Mouse (Mus musculus) MEL (cell line): Measurements from ENCODE around the gene Pdlim4. TPM values are rescaled to one million over a fixed set of nuclear protein-coding genes. Genes with fewer than 3 reads are reported as not detected.
A peak's percentile ranks its signal among the peaks of the same experiment; 100 is the strongest.

ENCODE experiments used
- DNase-seq: peaks from one replicate; pipeline ENCODE4 v3.0.0; 2011; ENCODE audit warnings: low read depth, low spot score
- H3K27ac ChIP-seq: 2 replicates; pipeline ENCODE4 v1.5.1; 2012; ENCODE audit warnings: low read depth, mild to moderate bottlenecking, control low read depth, low read length, moderate library complexity; ENCODE audit not compliant: control insufficient read depth
- H3K27me3 ChIP-seq, 2 experiments: fragments of 150-350 bp in 1 of 2; sonication (generic) in 1 of 2; 2 replicates each; pipeline ENCODE4 v1.6.1; 2012; ENCODE audit warnings: low read length in 2 of 2, mild to moderate bottlenecking in 2 of 2, improper control_type of control experiment in 1 of 2, moderate library complexity in 1 of 2; ENCODE audit not compliant: insufficient read depth in 2 of 2, control insufficient read depth in 1 of 2
- H3K36me3 ChIP-seq, 2 experiments: 2 replicates each; pipeline ENCODE4 v1.6.1; 2012 to 2014; ENCODE audit warnings: low read length in 2 of 2, improper control_type of control experiment in 1 of 2, inconsistent platforms in 1 of 2, mild to moderate bottlenecking in 1 of 2; ENCODE audit not compliant: insufficient read depth in 2 of 2, control insufficient read depth in 1 of 2
- H3K4me1 ChIP-seq, 2 experiments: fragments of 150-350 bp in 1 of 2; sonication (generic) in 1 of 2; 2 replicates each; pipeline ENCODE4 v1.6.1; 2012; ENCODE audit warnings: low read length in 2 of 2, improper control_type of control experiment in 1 of 2, mild to moderate bottlenecking in 1 of 2; ENCODE audit not compliant: insufficient read depth in 2 of 2, control insufficient read depth in 1 of 2
- H3K4me3 ChIP-seq, 2 experiments: fragments of 150-350 bp in 1 of 2; sonication (generic) in 1 of 2; 2 replicates each; pipeline ENCODE4 v1.5.1; 2012; ENCODE audit warnings: low read depth in 2 of 2, low read length in 2 of 2, mild to moderate bottlenecking in 2 of 2, moderate library complexity in 2 of 2, control low read depth in 1 of 2, improper control_type of control experiment in 1 of 2; ENCODE audit not compliant: control insufficient read depth in 1 of 2, insufficient read depth in 1 of 2
- H3K79me2 ChIP-seq: 2 replicates; pipeline ENCODE4 v1.6.1; 2012; ENCODE audit warnings: mild to moderate bottlenecking, low read length, moderate library complexity; ENCODE audit not compliant: control insufficient read depth, poor library complexity, insufficient read depth
- H3K9ac ChIP-seq: 2 replicates; pipeline ENCODE4 v1.6.1; 2012; ENCODE audit warnings: low read depth, mild to moderate bottlenecking, control low read depth, low read length, moderate library complexity; ENCODE audit not compliant: control insufficient read depth, poor library complexity, severe bottlenecking
- H3K9me3 ChIP-seq: fragments of 150-350 bp; sonication (generic); replicated peaks from 2 replicates; pipeline ENCODE4 v1.6.1; 2012; ENCODE audit warnings: mild to moderate bottlenecking, low read length, improper control_type of control experiment, moderate library complexity; ENCODE audit not compliant: insufficient read depth
- CHD2 ChIP-seq: IDR thresholded peaks from 2 replicates; pipeline ENCODE4 v1.6.1; 2011; ENCODE audit warnings: low read length, improper control_type of control experiment
- E2F4 ChIP-seq: IDR thresholded peaks from 2 replicates; pipeline ENCODE4 v1.6.1; 2011; ENCODE audit warnings: low read depth, low read length, improper control_type of control experiment, borderline replicate concordance
- KAT2A ChIP-seq: conservative IDR thresholded peaks from 2 replicates; pipeline ENCODE4 v1.6.1; 2012; ENCODE audit warnings: low read depth, low read length, improper control_type of control experiment, inconsistent platforms
- MAFK ChIP-seq: IDR thresholded peaks from 2 replicates; pipeline ENCODE4 v1.6.1; 2011; ENCODE audit warnings: low read depth, mild to moderate bottlenecking, low read length, improper control_type of control experiment, borderline replicate concordance
- MAX ChIP-seq: IDR thresholded peaks from 2 replicates; pipeline ENCODE4 v1.6.1; 2011; ENCODE audit warnings: low read length, improper control_type of control experiment
- NELFE ChIP-seq: IDR thresholded peaks from 2 replicates; pipeline ENCODE4 v1.6.1; 2011; ENCODE audit warnings: low read depth, low read length, improper control_type of control experiment
- POLR2A ChIP-seq, 2 experiments: IDR thresholded peaks; 2 replicates each; pipeline ENCODE4 v1.6.1; 2011 to 2012; ENCODE audit warnings: low read length in 2 of 2, mild to moderate bottlenecking in 2 of 2, control low read depth in 1 of 2, improper control_type of control experiment in 1 of 2, low read depth in 1 of 2, moderate library complexity in 1 of 2; ENCODE audit not compliant: control insufficient read depth in 1 of 2, insufficient read depth in 1 of 2, poor library complexity in 1 of 2
- POLR2AphosphoS2 ChIP-seq: IDR thresholded peaks from 2 replicates; pipeline ENCODE4 v1.6.1; 2011; ENCODE audit warnings: low read length, improper control_type of control experiment
- RCOR1 ChIP-seq: IDR thresholded peaks from 2 replicates; pipeline ENCODE4 v1.6.1; 2012; ENCODE audit warnings: low read depth, mild to moderate bottlenecking, inconsistent platforms, low read length, improper control_type of control experiment
- SIN3A ChIP-seq: IDR thresholded peaks from 2 replicates; pipeline ENCODE4 v1.6.1; 2012; ENCODE audit warnings: low read length, improper control_type of control experiment, inconsistent platforms
- SMC3 ChIP-seq: IDR thresholded peaks from 2 replicates; pipeline ENCODE4 v1.6.1; 2011; ENCODE audit warnings: low read depth, low read length, improper control_type of control experiment
- TAL1 ChIP-seq: IDR thresholded peaks from 2 replicates; pipeline ENCODE4 v1.6.1; 2012; ENCODE audit warnings: mild to moderate bottlenecking, inconsistent platforms, low read length, moderate library complexity, mixed read lengths
- TBP ChIP-seq: IDR thresholded peaks from 2 replicates; pipeline ENCODE4 v1.8.0; 2011; ENCODE audit warnings: low read depth, low read length, improper control_type of control experiment
- TCF12 ChIP-seq: IDR thresholded peaks from 2 replicates; pipeline ENCODE4 v1.6.1; 2014; ENCODE audit warnings: low read depth, mild to moderate bottlenecking, inconsistent platforms, low read length, improper control_type of control experiment, moderate library complexity
- UBTF ChIP-seq: IDR thresholded peaks from 2 replicates; pipeline ENCODE4 v1.6.1; 2012; ENCODE audit warnings: low read depth, mild to moderate bottlenecking, inconsistent platforms, low read length, improper control_type of control experiment, moderate library complexity, borderline replicate concordance; ENCODE audit not compliant: insufficient read depth
- ZC3H11A ChIP-seq: IDR thresholded peaks from 2 replicates; pipeline ENCODE4 v1.6.1; 2012; ENCODE audit warnings: low read depth, mild to moderate bottlenecking, inconsistent platforms, low read length, improper control_type of control experiment
- ZKSCAN1 ChIP-seq: IDR thresholded peaks from 2 replicates; pipeline ENCODE4 v1.6.1; 2012; ENCODE audit warnings: low read depth, mild to moderate bottlenecking, inconsistent platforms, low read length, improper control_type of control experiment, moderate library complexity
- ZNF384 ChIP-seq: IDR thresholded peaks from 2 replicates; pipeline ENCODE4 v1.6.1; 2012; ENCODE audit warnings: low read depth, mild to moderate bottlenecking, inconsistent platforms, low read length, improper control_type of control experiment
- polyA plus RNA-seq, 2 experiments: library from polyadenylated mRNA; stranded (reverse) in 1 of 2; unstranded in 1 of 2; fragments of >175 nt in 1 of 2; fragments of >200 nt in 1 of 2; gene quantifications; 2 replicates each; pipeline versions ENCODE4 v1.2.1 to v1.2.4; 2012; ENCODE audit warnings: low replicate concordance in 2 of 2, low read depth in 1 of 2; ENCODE audit not compliant: insufficient read length in 2 of 2, insufficient read depth in 1 of 2, missing spikeins in 1 of 2
- total RNA-seq: library from RNA; depleted of rRNA; stranded (reverse); fragments of 300-350 nt; gene quantifications from 2 replicates; pipeline ENCODE4 v1.2.3, GENCODE M21; 2012

Pdlim4 gene
- total and polyA plus RNA-seq, 3 experiments = 0.70 TPM; not detected in 2

DNA sequence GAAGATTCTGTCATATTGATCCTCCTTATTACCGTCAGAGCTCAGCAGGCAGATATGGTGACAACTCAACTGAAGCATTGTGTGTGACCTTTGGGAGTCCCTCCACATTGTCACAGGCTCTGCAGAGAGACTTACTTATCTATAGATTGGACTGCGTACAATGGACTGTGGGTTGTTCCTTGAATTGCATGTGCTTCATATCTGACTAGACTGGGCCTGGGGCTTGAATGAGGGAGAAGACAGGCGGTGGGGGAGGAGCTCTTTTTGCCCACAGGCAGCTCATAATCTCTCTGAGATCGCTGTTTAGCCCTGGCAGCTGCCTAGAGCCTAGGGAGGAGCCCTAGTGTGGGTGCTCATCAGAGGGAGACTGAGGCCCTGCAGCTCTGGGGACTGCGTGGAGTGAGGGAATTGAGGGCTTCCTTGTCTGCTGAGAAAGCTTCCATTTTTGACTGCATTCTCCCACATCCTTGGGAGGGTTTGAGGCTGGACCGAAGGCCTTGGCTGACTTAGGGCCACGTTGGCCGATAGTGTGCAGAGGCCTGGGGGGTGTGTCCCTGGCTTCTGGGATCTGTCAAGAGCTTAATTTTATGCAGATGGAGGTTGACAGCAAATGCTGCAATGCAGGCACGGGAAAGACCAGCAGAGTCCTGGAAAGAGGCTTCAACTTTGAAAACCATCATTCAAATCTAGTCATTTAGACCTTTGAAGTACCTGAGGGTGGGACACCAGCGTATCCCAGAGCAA is 34.1 kb upstream of the Pdlim4 start (continued):
- TF ChIP-seq POLR2AphosphoS2 = no peak
- TF ChIP-seq E2F4 = no peak
- no peak for TF ChIP-seq POLR2A (IDR thresholded peaks at IDR 0.05; ENCODE audit: control insufficient read depth in 1 of 2, insufficient read depth in 1 of 2, low read depth in 1 of 2, low read length in 2 of 2, poor library complexity in 1 of 2)
- 0 out of 2 replicates have a peak, but pooled peaks have one; percentile 41 for TF ChIP-seq MAX

DNA sequence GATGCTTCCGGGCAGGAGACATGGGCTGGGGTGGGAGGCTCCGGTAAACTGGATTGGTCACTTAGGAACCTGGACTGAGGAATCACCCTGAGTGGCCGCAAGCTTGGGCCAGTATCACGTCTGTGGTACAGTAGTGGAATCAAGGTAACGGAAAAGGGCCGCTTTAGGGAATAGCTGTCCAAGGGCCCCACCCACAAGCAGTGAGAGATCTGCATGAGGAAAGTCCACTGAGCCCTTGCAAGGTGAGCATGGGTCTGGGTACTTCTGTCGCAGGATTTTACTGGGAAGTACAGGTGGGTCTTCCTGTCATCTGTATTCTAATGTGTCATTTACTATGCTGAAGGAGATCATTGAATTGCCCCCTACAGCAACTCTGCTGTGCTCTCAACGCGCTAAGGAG is 32.9 kb upstream of the Pdlim4 start:
- peaks cover 0 to 14% of the 10 kb centered on the region in 2 experiments; a peak in 2 of 4 replicates for H3K36me3 ChIP-seq
- peak overlapping the region; percentile 65 to 95 for H3K4me3 ChIP-seq
- H3K9me3 ChIP-seq = no peaks in the 10 kb centered on the region
- H3K79me2 ChIP-seq = no peaks in the 10 kb centered on the region
- 0 out of 4 replicates have a peak, but pooled peaks cover 0 to 2% of the 10 kb centered on the region in 2 experiments for H3K27me3 ChIP-seq
- H3K9ac ChIP-seq = peak overlapping the region; percentile 50
- H3K4me1 ChIP-seq = peaks cover 13 to 22% of the 10 kb centered on the region in 2 experiments
- peak; percentile 20 for DNase-seq
- H3K27ac ChIP-seq = no peak overlapping the region
- TF ChIP-seq ZC3H11A (no peak), ZKSCAN1 (no peak), RCOR1 (no peak), NELFE (no peak), SMC3 (no peak), KAT2A (no peak), UBTF (no peak), SIN3A (no peak), TCF12 (no peak), TAL1 (no peak), MAX (no peak), MAFK (no peak), ZNF384 (no peak), CHD2 (no peak), TBP (no peak)
